Mouse (Mus musculus) heart, adult 2 months (tissue): ENCODE results near the gene Phldb1.

ENCODE experiments used
- CTCF ChIP-seq: fragments of 200-600 bp; IDR thresholded peaks from 2 replicates; pipeline ENCODE4 v1.8.1; 2022; ENCODE audit warnings: antibody characterized with exemption, mild to moderate bottlenecking, moderate library complexity
- POLR2A ChIP-seq: fragments of 200-500 bp; IDR thresholded peaks from 2 replicates; pipeline ENCODE4 v1.6.1; 2011; ENCODE audit warnings: mild to moderate bottlenecking, low read depth, low read length, control low read depth; ENCODE audit not compliant: insufficient read depth

DNA sequence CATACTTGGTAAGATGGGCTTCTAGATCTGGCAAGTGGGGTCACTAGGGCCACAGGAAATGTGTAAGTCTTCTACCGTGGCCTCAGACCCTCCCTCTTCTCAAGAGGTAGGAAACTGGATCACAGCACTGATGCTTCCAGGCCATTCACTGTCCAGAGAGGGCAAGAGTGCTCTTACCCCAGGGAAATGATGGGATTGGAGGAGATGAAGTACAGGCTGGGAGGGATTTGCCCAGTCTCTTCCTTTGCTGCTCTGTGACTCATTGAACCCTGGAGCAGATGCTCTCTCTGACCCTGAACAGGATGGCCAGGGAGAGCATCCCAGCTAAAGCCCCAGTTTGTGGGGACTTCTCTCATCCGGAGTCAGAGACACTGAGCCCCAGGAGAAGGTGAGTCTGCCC lies 10.3 kb downstream of the Phldb1 start:
- TF ChIP-seq CTCF (no peak), POLR2A (no peak)
